Mouse (Mus musculus) kidney, adult 18-20 months (tissue): ENCODE results near the gene Pus7.
"Not testable (repeated sequence)": the region's sequence is repeated elsewhere in the genome, so short reads cannot be mapped to it uniquely, and the experiment has no call there.

Experiments
- DNase-seq: peaks from one replicate; pipeline ENCODE4 v3.0.0; 2021

Pus7 gene

GRCm38 (mm10) chr5:23755591-23755990, 27.9 kb downstream of the Pus7 start:
- no peak for DNase-seq

- DNase-seq = no peak
These were observed 33.6 kb downstream of the Pus7 start for GRCm38 (mm10) chr5:23749882-23750281.

- DNase-seq = no peak
These were observed 40.2 kb downstream of the Pus7 start for GRCm38 (mm10) chr5:23743261-23743660.

- no peak for DNase-seq
These were observed 46.4 kb downstream of the Pus7 start for GRCm38 (mm10) chr5:23737111-23737510.

- DNase-seq = no peak
These were observed 47.1 kb downstream of the Pus7 start for GRCm38 (mm10) chr5:23736366-23736765.

GRCm38 (mm10) chr5:23721956-23722355, 61.6 kb downstream of the Pus7 start:
- DNase-seq = no peak

GRCm38 (mm10) chr5:23718881-23719328, 64.6 kb downstream of the Pus7 start:
- no peak for DNase-seq

GRCm38 (mm10) chr5:23718182-23718534, 65.4 kb downstream of the Pus7 start:
- no peak for DNase-seq

GRCm38 (mm10) chr5:23717469-23718181, 65.9 kb downstream of the Pus7 start:
- no peak for DNase-seq

- DNase-seq = no peak
These were observed 69.8 kb downstream of the Pus7 start for GRCm38 (mm10) chr5:23713401-23714335.

- DNase-seq = peak; percentile 85
These were observed 71.1 kb downstream of the Pus7 start for GRCm38 (mm10) chr5:23712130-23713001.

- DNase-seq = peak; percentile 43
These were observed 71.8 kb downstream of the Pus7 start for GRCm38 (mm10) chr5:23711671-23712129.

- no peak for DNase-seq
These were observed 72.3 kb downstream of the Pus7 start for GRCm38 (mm10) chr5:23711244-23711643.

- DNase-seq = no peak
These were observed 73.8 kb downstream of the Pus7 start for GRCm38 (mm10) chr5:23709661-23710060.

- not testable (repeated sequence) for DNase-seq
These were observed 76.6 kb downstream of the Pus7 start for GRCm38 (mm10) chr5:23706601-23707597.

- no peak for DNase-seq
These were observed 86.1 kb downstream of the Pus7 start for GRCm38 (mm10) chr5:23697457-23697856.
